Mouse (Mus musculus) midbrain, embryonic 11.5 days (tissue): Measurements from ENCODE around the gene Sec24b. TPM values are rescaled to one million over a fixed set of nuclear protein-coding genes. Genes with fewer than 3 reads are reported as not detected.

ENCODE experiments used
- ATAC-seq: fragments of 200-750 bp; cut with Nextera tagmentation; 2 replicates; pipeline ENCODE4 v1.8.0; 2017; ENCODE audit warnings: moderate TSS enrichment, moderate library complexity; ENCODE audit not compliant: low FRiP score
- DNase-seq: peaks from one replicate; pipeline ENCODE4 v3.0.0; 2015; ENCODE audit warnings: low spot score; ENCODE audit errors: missing footprints
- H3K27ac ChIP-seq: fragments of 300-500 bp; sonication (generic); 2 replicates; pipeline ENCODE4 v1.5.1; 2014; ENCODE audit warnings: low read depth, low read length
- H3K27me3 ChIP-seq: fragments of 300-500 bp; sonication (generic); 2 replicates; pipeline ENCODE4 v1.6.1; 2014; ENCODE audit warnings: mild to moderate bottlenecking, low read length, moderate library complexity, mixed read lengths; ENCODE audit not compliant: control insufficient read depth, insufficient read depth
- H3K36me3 ChIP-seq: fragments of 300-500 bp; sonication (generic); 2 replicates; pipeline ENCODE4 v1.6.1; 2014; ENCODE audit warnings: mild to moderate bottlenecking, low read length, moderate library complexity, mixed read lengths; ENCODE audit not compliant: control insufficient read depth, insufficient read depth
- H3K4me1 ChIP-seq: fragments of 300-500 bp; sonication (generic); 2 replicates; pipeline ENCODE4 v1.6.1; 2014; ENCODE audit warnings: low read length; ENCODE audit not compliant: control insufficient read depth, insufficient read depth
- H3K4me2 ChIP-seq: fragments of 300-500 bp; sonication (generic); 2 replicates; pipeline ENCODE4 v1.6.1; 2014; ENCODE audit warnings: mild to moderate bottlenecking, moderate library complexity
- H3K4me3 ChIP-seq: fragments of 300-500 bp; sonication (generic); 2 replicates; pipeline ENCODE4 v1.5.1; 2014; ENCODE audit warnings: low read depth, low read length
- H3K9ac ChIP-seq: fragments of 300-500 bp; sonication (generic); 2 replicates; pipeline ENCODE4 v1.6.1; 2014; ENCODE audit warnings: low read length
- H3K9me3 ChIP-seq: fragments of 300-500 bp; sonication (generic); 2 replicates; pipeline ENCODE4 v1.6.1; 2016; ENCODE audit warnings: low read length; ENCODE audit not compliant: control insufficient read depth
- WGBS: fragments of 180-500 bp; shearing (Covaris S2); extraction: QIAGEN DNeasy Blood & Tissue Kit; methylation state at CpG from one replicate; pipeline ENCODE4 v1.1.7; 2014; 5-methylcytosine and 5-hydroxymethylcytosine counted together
- polyA plus RNA-seq: library from polyadenylated mRNA; unstranded; fragments of >200 nt; fragmentation: Nextera tagmentation; extraction: Ambion mirVana; gene quantifications from 2 replicates; pipeline ENCODE4 v1.2.1, GENCODE M21; 2014

The Sec24b gene
- polyA plus RNA-seq, 1 experiment from 2014 or later: 27.0 TPM

DNA sequence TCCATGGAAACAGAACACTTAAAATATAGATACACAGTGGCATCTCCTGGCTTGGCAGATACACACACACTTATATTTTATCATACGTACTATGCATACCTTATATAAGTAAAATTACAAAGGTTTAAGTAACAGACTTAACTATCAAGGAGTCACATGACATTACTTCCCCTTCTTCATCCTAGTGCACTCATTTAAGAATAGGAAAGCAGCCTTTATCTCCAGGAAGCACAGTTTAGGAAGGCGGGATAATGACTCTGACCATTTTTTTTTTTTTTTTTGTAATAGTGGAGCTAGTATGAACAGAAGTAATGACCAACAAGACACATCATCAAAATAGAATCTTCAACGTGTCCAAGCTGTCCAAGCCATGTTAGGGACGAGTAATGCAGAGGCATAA, 21.3 kb downstream of the Sec24b start:
- no peak overlapping the region for H3K9ac ChIP-seq
- H3K9me3 ChIP-seq: peaks cover 3% of the 10 kb centered on the region; the same call in 1 of the 2 replicates
- peaks cover 11% of the 10 kb centered on the region for H3K36me3 ChIP-seq
- no peaks in the 10 kb centered on the region for H3K27me3 ChIP-seq
- H3K4me2 ChIP-seq: no peak overlapping the region
- DNase-seq (no peak), ATAC-seq (no peak)
- H3K4me3 ChIP-seq: no peak overlapping the region
- WGBS: 94% methylated on average over 4 of the region's 4 CpGs
- no peaks in the 10 kb centered on the region for H3K4me1 ChIP-seq
- no peak overlapping the region for H3K27ac ChIP-seq

DNA sequence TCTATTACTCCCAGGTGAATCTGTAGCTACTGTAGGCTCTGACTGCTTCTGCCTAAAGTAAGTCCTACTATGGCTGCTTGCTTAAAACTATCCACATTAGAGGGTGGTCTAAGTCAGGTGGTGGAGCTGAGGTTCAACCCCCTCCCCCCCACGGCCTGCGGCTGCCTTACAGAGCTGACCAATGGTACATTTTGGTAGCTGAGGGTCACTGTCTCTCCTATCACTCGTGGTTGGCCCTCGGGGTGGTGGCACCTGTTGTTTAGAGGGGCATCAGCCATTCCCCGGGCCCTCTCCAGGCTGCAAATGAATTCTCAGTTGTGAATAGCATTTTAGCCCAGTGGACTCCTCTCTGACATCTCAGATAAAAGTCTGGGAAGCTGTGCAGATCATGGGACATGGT, 32.6 kb downstream of the Sec24b start:
- Histone ChIP-seq H3K4me2 (no peak overlapping the region), H3K4me1 (no peaks in the 10 kb centered on the region), H3K27me3 (no peaks in the 10 kb centered on the region), H3K36me3 (peaks cover 12% of the 10 kb centered on the region), H3K4me3 (no peak overlapping the region), H3K9me3 (no peaks in the 10 kb centered on the region), H3K27ac (no peak overlapping the region), H3K9ac (no peak overlapping the region)
- ATAC-seq (no peak), DNase-seq (no peak)
- 94% methylated on average over 5 of the region's 5 CpGs for whole genome bisulfite sequencing

DNA sequence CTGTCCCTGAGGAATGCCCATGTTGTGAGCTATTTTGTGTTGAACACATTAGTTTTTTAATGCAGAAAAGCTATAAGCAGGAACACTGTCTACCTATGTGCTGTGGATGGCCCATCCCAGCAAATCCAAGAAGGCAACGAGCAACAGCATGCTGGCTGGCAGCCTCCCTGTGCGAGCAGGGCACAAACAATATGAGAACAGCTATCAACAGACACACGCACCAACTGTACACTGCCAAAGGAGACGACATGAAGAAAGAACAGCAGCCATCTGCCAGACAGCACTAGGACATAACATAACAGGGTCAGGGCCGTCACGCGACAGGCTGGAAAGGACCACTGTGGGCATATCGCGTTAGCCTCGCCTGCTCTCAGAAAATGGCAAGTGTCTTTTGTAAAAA, 35.2 kb downstream of the Sec24b start:
- Histone ChIP-seq H3K4me1 (no peaks in the 10 kb centered on the region), H3K9ac (no peak overlapping the region), H3K4me2 (no peak overlapping the region), H3K27ac (no peak overlapping the region), H3K4me3 (no peak overlapping the region), H3K9me3 (no peaks in the 10 kb centered on the region), H3K27me3 (no peaks in the 10 kb centered on the region), H3K36me3 (peaks cover 12% of the 10 kb centered on the region)
- WGBS: 92% methylated on average over 10 of the region's 10 CpGs
- DNase-seq: no peak
- ATAC-seq: no peak

DNA sequence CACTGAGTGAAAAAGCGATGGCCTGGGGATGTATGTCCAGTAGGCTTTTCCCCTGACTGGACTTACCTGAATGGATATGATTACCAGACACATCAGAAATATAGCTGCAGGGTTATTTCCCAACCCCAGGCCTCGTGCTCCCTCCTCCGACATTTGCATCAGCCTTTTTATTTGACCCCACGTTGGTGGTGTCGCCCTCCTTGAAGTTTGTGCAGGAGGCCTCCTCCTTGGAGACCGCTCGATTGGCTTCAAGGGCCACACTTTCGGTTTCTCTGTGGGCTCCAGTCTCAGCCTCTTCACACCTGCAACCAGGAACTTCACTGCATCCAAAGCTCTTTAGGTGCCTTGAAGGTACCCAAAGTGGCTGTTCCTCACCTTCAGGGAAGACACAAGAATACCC, 35.8 kb downstream of the Sec24b start:
- WGBS: 95% methylated on average over 8 of the region's 8 CpGs
- Histone ChIP-seq H3K4me2 (no peak overlapping the region), H3K9me3 (no peaks in the 10 kb centered on the region), H3K9ac (no peak overlapping the region), H3K4me3 (no peak overlapping the region), H3K27me3 (no peaks in the 10 kb centered on the region), H3K36me3 (peaks cover 12% of the 10 kb centered on the region), H3K27ac (no peak overlapping the region), H3K4me1 (no peaks in the 10 kb centered on the region)
- DNase-seq: no peak
- no peak for ATAC-seq

DNA sequence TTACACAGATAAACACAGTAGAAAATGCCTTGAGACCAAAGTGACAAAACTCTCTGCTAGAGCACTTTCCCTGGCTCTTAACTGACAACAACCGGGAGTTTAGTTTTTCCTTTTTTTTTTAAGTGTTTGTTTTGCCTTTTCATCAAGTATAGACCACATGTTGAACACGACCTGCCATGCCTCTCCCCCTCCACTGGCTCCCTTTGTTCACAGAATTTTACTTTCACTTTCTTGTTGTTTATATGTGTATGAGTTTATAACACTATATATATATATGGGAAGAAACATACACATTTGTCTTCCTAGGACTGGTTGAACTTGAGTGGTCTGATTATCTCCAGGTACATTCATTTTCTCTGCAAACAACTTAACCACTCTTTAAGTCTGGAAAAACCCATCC, 48.4 kb downstream of the Sec24b start:
- H3K27ac ChIP-seq: no peak overlapping the region
- H3K27me3 ChIP-seq: no peaks in the 10 kb centered on the region
- H3K9ac ChIP-seq: no peak overlapping the region
- 81% methylated on average over 2 of the region's 2 CpGs for WGBS
- ATAC-seq: no peak
- H3K4me3 ChIP-seq: no peak overlapping the region
- no peaks in the 10 kb centered on the region for H3K4me1 ChIP-seq
- H3K36me3 ChIP-seq: peaks cover 5% of the 10 kb centered on the region; the same call in 1 of the 2 replicates
- DNase-seq: no peak
- H3K4me2 ChIP-seq: no peak overlapping the region
- H3K9me3 ChIP-seq: no peaks in the 10 kb centered on the region

DNA sequence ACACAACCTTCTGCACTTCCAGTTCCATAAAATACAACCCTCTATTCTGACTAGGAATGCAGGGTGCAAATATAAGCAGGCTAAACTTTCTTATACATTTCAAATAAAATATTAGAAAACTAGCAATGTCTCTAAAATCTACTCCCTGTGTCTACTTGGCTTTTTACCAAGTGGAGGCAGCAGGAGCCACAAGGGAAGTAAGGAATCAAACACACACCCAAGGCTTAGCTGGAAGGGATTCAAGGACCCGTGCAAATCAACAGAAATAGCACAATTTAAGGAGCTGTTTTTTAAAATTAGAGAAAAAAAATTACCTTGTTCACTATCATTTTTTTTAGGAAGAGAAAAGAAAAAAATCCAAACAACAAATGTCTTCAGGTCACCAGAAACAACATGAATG, 50.1 kb downstream of the Sec24b start:
- ATAC-seq (no peak), DNase-seq (no peak)
- Histone ChIP-seq H3K27me3 (no peaks in the 10 kb centered on the region), H3K4me3 (no peak overlapping the region), H3K9me3 (no peaks in the 10 kb centered on the region), H3K4me1 (no peaks in the 10 kb centered on the region), H3K9ac (no peak overlapping the region), H3K36me3 (peaks cover 10% of the 10 kb centered on the region; the same call in 1 of the 2 replicates), H3K27ac (no peak overlapping the region), H3K4me2 (no peak overlapping the region)
- WGBS: 84% methylated on average over 1 of the region's 1 CpGs

DNA sequence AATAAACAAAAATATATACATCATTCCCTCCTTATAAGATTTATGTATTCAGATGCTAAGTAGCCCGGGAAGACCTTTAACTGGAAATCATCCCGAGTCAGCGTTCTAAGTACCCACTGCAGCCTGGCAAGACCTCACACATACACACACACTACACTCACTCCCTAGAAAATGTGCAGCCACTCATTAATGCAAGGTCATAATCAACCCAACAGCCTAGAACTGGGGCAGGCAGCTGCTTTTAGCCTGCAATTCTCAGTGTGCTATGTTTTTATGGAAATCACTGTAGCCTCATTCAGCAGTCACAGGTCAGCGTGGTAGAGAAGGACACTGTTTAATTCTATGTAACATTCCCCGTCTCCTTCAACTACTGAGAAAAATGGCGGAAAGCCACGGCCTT, 55.2 kb downstream of the Sec24b start:
- Histone ChIP-seq H3K9ac (no peak overlapping the region), H3K27me3 (no peaks in the 10 kb centered on the region), H3K4me3 (no peak overlapping the region), H3K36me3 (peaks cover 13% of the 10 kb centered on the region; the same call in 1 of the 2 replicates), H3K4me1 (no peaks in the 10 kb centered on the region), H3K4me2 (no peak overlapping the region), H3K9me3 (no peaks in the 10 kb centered on the region), H3K27ac (no peak overlapping the region)
- DNase-seq (no peak), ATAC-seq (no peak)
- WGBS: 94% methylated on average over 7 of the region's 7 CpGs

DNA sequence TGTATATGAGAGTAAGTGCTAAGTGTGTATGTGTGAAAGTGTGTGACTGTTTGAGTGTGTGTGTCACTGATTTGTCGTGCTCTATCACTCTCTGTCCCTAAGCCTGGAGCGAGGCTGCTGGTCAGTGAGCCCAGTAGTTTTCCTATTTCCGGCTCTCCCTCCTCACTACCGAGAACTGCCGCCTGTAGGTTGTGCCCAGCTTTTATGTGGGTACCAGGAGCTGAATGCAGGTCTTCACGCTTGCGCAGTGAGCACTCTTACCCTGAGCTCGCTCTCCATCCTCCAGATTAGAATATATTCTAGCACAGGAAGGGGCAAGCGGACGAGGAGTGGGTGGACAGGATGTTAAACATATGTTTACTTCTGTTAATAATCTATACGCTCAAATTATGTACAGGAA, 60.4 kb downstream of the Sec24b start:
- Histone ChIP-seq H3K27me3 (no peaks in the 10 kb centered on the region), H3K4me2 (no peak overlapping the region), H3K9ac (no peak overlapping the region), H3K36me3 (peaks cover 8% of the 10 kb centered on the region; the same call in 1 of the 2 replicates), H3K9me3 (no peaks in the 10 kb centered on the region), H3K4me1 (no peaks in the 10 kb centered on the region), H3K4me3 (no peak overlapping the region), H3K27ac (no peak overlapping the region)
- WGBS: 95% methylated on average over 11 of the region's 11 CpGs
- DNase-seq (no peak), ATAC-seq (no peak)

DNA sequence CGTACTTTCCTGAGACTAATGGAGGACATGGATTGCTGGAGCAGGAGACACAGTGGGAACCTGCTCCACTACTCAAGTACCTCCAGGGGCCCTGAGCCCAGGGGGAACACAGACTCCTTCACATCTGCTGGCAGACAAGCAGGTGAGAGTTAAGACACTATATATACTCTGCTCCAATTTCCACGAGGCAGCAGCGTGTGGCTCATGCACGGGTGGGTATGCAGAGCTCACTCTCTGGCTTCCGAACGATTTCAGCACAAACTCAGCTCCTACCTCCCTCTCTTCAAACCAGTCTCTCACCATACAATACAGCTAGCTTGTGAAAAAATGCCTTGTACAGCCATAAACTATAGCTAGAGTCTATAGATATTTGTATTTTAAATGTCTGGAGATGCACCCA, 62.8 kb downstream of the Sec24b start:
- Histone ChIP-seq H3K4me3 (no peak overlapping the region), H3K9me3 (no peaks in the 10 kb centered on the region), H3K9ac (no peak overlapping the region), H3K27ac (no peak overlapping the region), H3K36me3 (peaks cover 11% of the 10 kb centered on the region; the same call in 1 of the 2 replicates), H3K4me2 (no peak overlapping the region), H3K27me3 (no peaks in the 10 kb centered on the region), H3K4me1 (no peaks in the 10 kb centered on the region)
- no peak for DNase-seq
- ATAC-seq: no peak
- 89% methylated on average over 6 of the region's 6 CpGs for WGBS

DNA sequence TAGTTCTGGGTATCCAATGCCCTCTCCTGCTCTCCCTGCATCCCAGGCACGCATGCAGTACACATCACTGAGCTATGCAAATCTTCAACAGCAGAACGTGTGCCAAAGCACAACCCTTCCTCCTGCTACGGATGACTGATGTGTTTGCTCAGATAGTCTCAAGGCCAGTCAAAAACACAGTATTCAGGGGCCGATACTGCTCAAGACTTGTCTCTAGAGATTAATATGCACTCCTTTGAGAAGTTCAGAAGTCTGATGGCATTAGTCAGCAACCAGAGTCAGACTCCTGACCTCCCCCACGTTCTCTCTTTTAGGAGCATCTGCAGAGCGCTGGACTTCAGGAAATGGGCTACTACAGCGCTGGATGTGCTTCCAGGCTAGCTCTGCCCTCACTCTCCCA, 63.4 kb downstream of the Sec24b start:
- DNase-seq (no peak), ATAC-seq (no peak)
- Histone ChIP-seq H3K4me1 (no peaks in the 10 kb centered on the region), H3K4me2 (no peak overlapping the region), H3K9me3 (no peaks in the 10 kb centered on the region), H3K27me3 (no peaks in the 10 kb centered on the region), H3K9ac (no peak overlapping the region), H3K36me3 (peaks cover 13% of the 10 kb centered on the region; the same call in 1 of the 2 replicates), H3K27ac (no peak overlapping the region), H3K4me3 (no peak overlapping the region)
- 91% methylated on average over 7 of the region's 7 CpGs for WGBS
